Mouse (Mus musculus): ENCODE data around the gene Med25. TPM values are rescaled to one million over a fixed set of nuclear protein-coding genes. Genes with fewer than 3 reads are reported as not detected.

Gene Med25
- polyA plus RNA-seq, 1 experiment from 2014 or later = 145 TPM

DNA sequence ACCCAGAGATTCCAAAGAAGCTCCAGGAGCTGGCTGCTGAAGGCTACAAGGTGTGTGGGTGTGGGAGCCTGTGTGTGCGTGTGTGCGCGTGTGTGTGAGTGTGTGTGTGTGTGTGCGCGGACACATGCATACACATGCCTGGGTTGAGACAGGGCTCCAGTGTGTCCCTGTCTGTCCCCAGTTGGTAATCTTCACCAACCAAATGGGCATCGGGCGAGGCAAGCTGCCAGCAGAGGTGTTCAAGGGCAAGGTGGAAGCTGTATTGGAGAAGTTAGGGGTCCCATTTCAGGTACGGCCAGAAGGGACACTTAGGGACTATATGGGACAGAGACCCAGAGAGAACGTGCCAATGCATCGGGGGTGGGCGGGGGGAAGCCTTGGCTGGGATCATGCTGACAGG lies 32.6 kb downstream of the Med25 start:
- H3K27me3 ChIP-seq = no peaks in the 10 kb centered on the region
- H3K4me1 ChIP-seq = peaks cover 47% of the 10 kb centered on the region
- no peaks in the 10 kb centered on the region for H3K9me3 ChIP-seq (replicated peaks)
- no peak for ATAC-seq
- no peak overlapping the region for H3K27ac ChIP-seq
- no peak overlapping the region for H3K4me3 ChIP-seq
- H3K4me2 ChIP-seq = no peak overlapping the region
- 94% methylated on average over 11 of the region's 11 CpGs for WGBS
- H3K36me3 ChIP-seq (ENCODE audit: poor library complexity, severe bottlenecking) = peaks cover 47% of the 10 kb centered on the region
- H3K9ac ChIP-seq = no peak overlapping the region

DNA sequence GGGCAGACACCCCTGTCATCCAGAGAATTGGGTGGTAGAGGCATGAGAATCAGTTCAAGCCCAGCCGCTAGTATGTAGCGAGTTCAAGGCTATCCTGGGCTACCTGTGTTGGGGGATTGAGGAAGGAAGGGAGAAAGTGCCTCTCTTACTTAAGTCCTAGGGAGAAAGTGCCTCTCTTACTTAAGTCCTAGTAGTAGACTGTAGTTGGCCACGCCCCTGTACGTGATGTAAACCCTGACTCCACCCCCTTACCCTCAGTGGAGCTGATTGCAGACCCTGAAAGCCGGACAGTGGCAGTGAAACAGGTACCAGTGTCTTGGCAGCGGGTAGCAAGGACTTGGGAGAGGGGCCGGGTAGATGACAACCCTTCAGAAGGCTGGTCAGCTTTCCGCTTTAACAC lies 34.6 kb downstream of the Med25 start:
- WGBS = 28% methylated on average over 8 of the region's 8 CpGs
- Histone ChIP-seq H3K9ac (peak overlapping the region; percentile 87), H3K4me3 (peak overlapping the region; percentile 78), H3K4me1 (peaks cover 58% of the 10 kb centered on the region), H3K9me3 (replicated peaks) (no peaks in the 10 kb centered on the region), H3K27me3 (no peaks in the 10 kb centered on the region), H3K27ac (0 out of 2 replicates have a peak overlapping the region, but pooled peaks have one; percentile 94), H3K4me2 (peak overlapping the region; percentile 98), H3K36me3 (ENCODE audit: poor library complexity, severe bottlenecking) (peaks cover 33% of the 10 kb centered on the region)
- no peak for ATAC-seq

- Histone ChIP-seq H3K4me1 (peaks cover 64% of the 10 kb centered on the region), H3K9ac (peak within 1 kb of the TSS; percentile 87), H3K9me3 (replicated peaks) (no peaks in the 10 kb centered on the region), H3K36me3 (ENCODE audit: poor library complexity, severe bottlenecking) (peaks cover 30% of the 10 kb centered on the region), H3K27me3 (no peaks in the 10 kb centered on the region), H3K4me2 (peak within 1 kb of the TSS; percentile 98), H3K27ac (peak within 1 kb of the TSS; percentile 94), H3K4me3 (peak within 1 kb of the TSS; percentile 78)
- under 1% methylated on average over 32 of the region's 32 CpGs for WGBS
- ATAC-seq = peak; percentile 57
These were observed 35.4 kb downstream of the Med25 start, which contains the start of gene Pnkp for GRCm38 (mm10) chr7:44857042-44857552. Gene Pnkp, plus strand, starts transcription at chr7:44857139.

DNA sequence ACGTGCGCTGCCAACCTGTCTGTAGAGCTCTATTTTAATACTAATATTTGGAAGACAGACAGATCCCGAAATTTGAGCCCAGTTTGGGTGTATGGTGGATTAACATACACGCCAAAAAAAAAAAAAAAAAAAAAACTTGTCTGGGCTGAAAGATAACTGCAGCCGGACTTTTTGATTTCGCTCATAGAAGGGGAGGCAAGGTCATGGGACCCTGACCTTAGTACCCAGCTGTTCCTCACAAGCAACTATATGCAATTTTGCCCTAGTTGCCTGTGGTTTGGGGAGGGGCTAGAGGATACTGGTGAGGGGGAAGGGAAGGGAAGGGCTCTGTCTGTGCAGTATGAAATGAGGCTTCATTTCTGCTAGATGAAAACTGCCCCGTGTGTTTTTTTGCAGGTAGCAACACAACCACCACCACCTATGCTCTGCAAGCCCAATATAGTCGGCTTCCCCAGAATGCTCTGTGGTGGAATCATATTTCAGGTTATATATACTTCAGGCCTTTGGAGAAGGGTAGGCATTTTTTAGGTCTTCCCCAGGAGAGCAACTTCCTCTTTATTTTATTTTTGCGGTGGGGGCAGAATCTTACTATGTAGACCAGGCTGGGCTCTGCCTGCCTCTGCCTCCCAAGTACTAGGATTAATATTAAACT lies 36.1 kb downstream of the Med25 start:
- H3K36me3 ChIP-seq (ENCODE audit: poor library complexity, severe bottlenecking) = peaks cover 27% of the 10 kb centered on the region
- H3K4me3 ChIP-seq = peak overlapping the region; percentile 78
- ATAC-seq = no peak
- peak overlapping the region; percentile 94 for H3K27ac ChIP-seq
- peak overlapping the region; percentile 98 for H3K4me2 ChIP-seq
- H3K27me3 ChIP-seq = no peaks in the 10 kb centered on the region
- WGBS = 66% methylated on average over 9 of the region's 9 CpGs
- no peaks in the 10 kb centered on the region for H3K9me3 ChIP-seq (replicated peaks)
- peaks cover 67% of the 10 kb centered on the region for H3K4me1 ChIP-seq
- H3K9ac ChIP-seq = peak overlapping the region; percentile 87

GRCm38 (mm10) chr7:44855036-44855435 lies 37.5 kb downstream of the Med25 start:
- 30% methylated on average over 10 of the region's 10 CpGs for WGBS
- Histone ChIP-seq H3K4me2 (peak overlapping the region; percentile 83), H3K27me3 (no peaks in the 10 kb centered on the region), H3K27ac (peak overlapping the region; percentile 90), H3K9ac (peak overlapping the region; percentile 78), H3K4me3 (peak overlapping the region; percentile 48), H3K4me1 (peaks cover 70% of the 10 kb centered on the region), H3K9me3 (replicated peaks) (no peaks in the 10 kb centered on the region), H3K36me3 (ENCODE audit: poor library complexity, severe bottlenecking) (peaks cover 22% of the 10 kb centered on the region)
- ATAC-seq = no peak

GRCm38 (mm10) chr7:44854356-44855031 lies 38.0 kb downstream of the Med25 start:
- peak; percentile 8; the same call in 1 of the 2 replicates for ATAC-seq
- peak overlapping the region; percentile 83 for H3K4me2 ChIP-seq

DNA sequence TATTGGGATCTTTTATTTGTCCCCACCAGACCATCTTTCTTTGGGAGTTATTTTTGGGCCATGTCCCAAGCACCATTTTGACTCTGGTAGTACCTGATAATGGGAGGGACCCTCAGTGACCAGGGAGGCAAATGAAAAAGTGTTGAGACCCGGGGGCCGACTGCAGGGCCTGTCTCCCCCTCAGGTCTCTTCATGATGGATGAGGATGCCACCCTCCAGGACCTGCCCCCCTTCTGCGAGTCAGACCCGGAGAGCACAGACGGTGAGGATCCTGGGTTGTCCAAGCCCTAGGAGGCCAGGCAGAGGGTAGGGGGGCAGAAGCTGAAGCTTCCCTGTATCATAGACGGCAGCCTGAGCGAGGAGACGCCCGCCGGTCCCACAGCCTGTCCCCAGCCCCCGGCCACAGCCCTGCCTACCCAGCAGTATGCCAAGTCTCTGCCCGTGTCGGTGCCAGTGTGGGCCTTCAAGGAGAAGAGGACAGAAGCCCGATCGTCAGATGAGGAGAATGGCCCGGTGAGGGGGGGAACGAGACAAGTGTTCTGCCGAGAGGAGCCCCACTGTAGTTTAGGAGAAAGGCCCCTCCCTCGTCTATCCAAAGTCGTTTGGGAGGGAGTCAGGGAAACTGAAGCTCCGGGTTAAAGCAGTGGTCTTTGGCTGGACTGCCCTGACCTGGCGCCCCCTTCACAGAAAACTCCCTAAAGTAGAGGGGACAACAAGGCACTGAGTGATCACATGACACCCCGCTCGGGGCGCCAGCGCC lies 38.7 kb downstream of the Med25 start:
- H3K4me1 ChIP-seq = peaks cover 69% of the 10 kb centered on the region
- H3K9me3 ChIP-seq (replicated peaks) = no peaks in the 10 kb centered on the region
- peak overlapping the region; percentile 83 for H3K4me2 ChIP-seq
- H3K27ac ChIP-seq = peak overlapping the region; percentile 90
- ATAC-seq = no peak
- H3K4me3 ChIP-seq = peak overlapping the region; percentile 48
- H3K9ac ChIP-seq = peak overlapping the region; percentile 78
- WGBS = 32% methylated on average over 26 of the region's 26 CpGs
- peaks cover 15% of the 10 kb centered on the region for H3K36me3 ChIP-seq (ENCODE audit: poor library complexity, severe bottlenecking)
- H3K27me3 ChIP-seq = no peaks in the 10 kb centered on the region

More at GRCm38 (mm10) chr7:44854356-44855031, 38.0 kb downstream of the Med25 start:
- 1% methylated on average over 45 of the region's 45 CpGs for WGBS
- Histone ChIP-seq H3K9ac (peak overlapping the region; percentile 78), H3K4me1 (peaks cover 70% of the 10 kb centered on the region), H3K4me3 (peak overlapping the region; percentile 48), H3K27me3 (no peaks in the 10 kb centered on the region), H3K27ac (peak overlapping the region; percentile 90), H3K36me3 (ENCODE audit: poor library complexity, severe bottlenecking) (peaks cover 17% of the 10 kb centered on the region), H3K9me3 (replicated peaks) (no peaks in the 10 kb centered on the region)

- Histone ChIP-seq H3K4me2 (peak overlapping the region; percentile 83), H3K27ac (no peak overlapping the region), H3K4me1 (peaks cover 64% of the 10 kb centered on the region), H3K27me3 (no peaks in the 10 kb centered on the region), H3K9ac (0 out of 2 replicates have a peak overlapping the region, but pooled peaks have one; percentile 78), H3K4me3 (no peak overlapping the region), H3K36me3 (ENCODE audit: poor library complexity, severe bottlenecking) (peaks cover 15% of the 10 kb centered on the region), H3K9me3 (replicated peaks) (no peaks in the 10 kb centered on the region)
- WGBS = 95% methylated on average over 2 of the region's 2 CpGs
- ATAC-seq = no peak
These were observed 39.4 kb downstream of the Med25 start for GRCm38 (mm10) chr7:44853065-44853464.

- H3K4me1 ChIP-seq = peaks cover 64% of the 10 kb centered on the region
- H3K9me3 ChIP-seq (replicated peaks) = no peaks in the 10 kb centered on the region
- no peak for ATAC-seq
- H3K36me3 ChIP-seq (ENCODE audit: poor library complexity, severe bottlenecking) = peaks cover 15% of the 10 kb centered on the region
- H3K4me2 ChIP-seq = no peak overlapping the region
- H3K4me3 ChIP-seq = no peak overlapping the region
- no peaks in the 10 kb centered on the region for H3K27me3 ChIP-seq
- no peak overlapping the region for H3K9ac ChIP-seq
- H3K27ac ChIP-seq = no peak overlapping the region
- WGBS = 91% methylated on average over 36 of the region's 36 CpGs
These were observed 40.1 kb downstream of the Med25 start for GRCm38 (mm10) chr7:44852259-44853027.

- peaks cover 65% of the 10 kb centered on the region for H3K4me1 ChIP-seq
- peak overlapping the region; percentile 78; the same call in 1 of the 2 replicates for H3K4me2 ChIP-seq
- H3K9me3 ChIP-seq (replicated peaks) = no peaks in the 10 kb centered on the region
These were observed 40.8 kb downstream of the Med25 start for GRCm38 (mm10) chr7:44851625-44852234.

More at GRCm38 (mm10) chr7:44851625-44852234, 40.8 kb downstream of the Med25 start:
- Histone ChIP-seq H3K4me3 (no peak overlapping the region), H3K27ac (no peak overlapping the region), H3K36me3 (ENCODE audit: poor library complexity, severe bottlenecking) (peaks cover 16% of the 10 kb centered on the region), H3K27me3 (no peaks in the 10 kb centered on the region), H3K9ac (no peak overlapping the region)
- WGBS = 93% methylated on average over 12 of the region's 12 CpGs
- no peak for ATAC-seq
